Mouse (Mus musculus) midbrain, postnatal 0 days (tissue): Measurements from ENCODE around the gene Parp14. TPM values are rescaled to one million over a fixed set of nuclear protein-coding genes. Genes with fewer than 3 reads are reported as not detected.

Experiments
- ATAC-seq: fragments of 200-750 bp; cut with Nextera tagmentation; 2 replicates; pipeline ENCODE4 v1.8.0; 2017; ENCODE audit warnings: moderate number of reproducible peaks, mild to moderate bottlenecking, moderate TSS enrichment, moderate library complexity; ENCODE audit not compliant: low FRiP score
- DNase-seq: peaks from one replicate; pipeline ENCODE4 v3.0.0-alpha.2; 2015; ENCODE audit warnings: low spot score
- H3K27ac ChIP-seq: fragments of 300-500 bp; sonication (generic); 2 replicates; pipeline ENCODE4 v1.5.1; 2014; ENCODE audit warnings: low read depth, mild to moderate bottlenecking, low read length, mixed read lengths
- H3K27me3 ChIP-seq: fragments of 300-500 bp; sonication (generic); 2 replicates; pipeline ENCODE4 v1.6.1; 2014; ENCODE audit warnings: low read length, control low read depth, mixed read lengths; ENCODE audit not compliant: insufficient read depth
- H3K36me3 ChIP-seq: fragments of 300-500 bp; sonication (generic); 2 replicates; pipeline ENCODE4 v1.6.1; 2014; ENCODE audit warnings: low read length, control low read depth, mixed read lengths; ENCODE audit not compliant: insufficient read depth
- H3K4me1 ChIP-seq: fragments of 300-500 bp; sonication (generic); 2 replicates; pipeline ENCODE4 v1.6.1; 2014; ENCODE audit warnings: mild to moderate bottlenecking, control low read depth, antibody characterized with exemption, low read length, mixed read lengths; ENCODE audit not compliant: insufficient read depth
- H3K4me2 ChIP-seq: fragments of 300-500 bp; sonication (generic); 2 replicates; pipeline ENCODE4 v1.6.1; 2014; ENCODE audit warnings: low read depth, mild to moderate bottlenecking, low read length, mixed read lengths; ENCODE audit not compliant: poor library complexity, severe bottlenecking
- H3K4me3 ChIP-seq: fragments of 300-500 bp; sonication (generic); 2 replicates; pipeline ENCODE4 v1.5.1; 2014; ENCODE audit warnings: low read depth, mild to moderate bottlenecking, low read length, moderate library complexity
- H3K9ac ChIP-seq: fragments of 300-500 bp; sonication (generic); replicated peaks from 2 replicates; pipeline ENCODE4 v1.6.1; 2014; ENCODE audit warnings: mild to moderate bottlenecking, low read length, moderate library complexity, mixed read lengths; ENCODE audit not compliant: poor library complexity, severe bottlenecking
- H3K9me3 ChIP-seq: fragments of 300-500 bp; sonication (generic); 2 replicates; pipeline ENCODE4 v1.6.1; 2016; ENCODE audit warnings: low read length, control low read depth
- CTCF ChIP-seq: IDR thresholded peaks from 2 replicates; pipeline ENCODE4 v1.5.1; 2016; ENCODE audit warnings: antibody characterized with exemption, mild to moderate bottlenecking
- WGBS: fragments of 180-500 bp; shearing (Covaris S2); extraction: QIAGEN DNeasy Blood & Tissue Kit; methylation state at CpG from one replicate; pipeline ENCODE4 v1.1.7; 2014; 5-methylcytosine and 5-hydroxymethylcytosine counted together
- polyA plus RNA-seq: library from polyadenylated mRNA; unstranded; fragments of >200 nt; fragmentation: Nextera tagmentation; extraction: Ambion mirVana; gene quantifications from 2 replicates; pipeline ENCODE4 v1.2.1, GENCODE M21; 2015
- total RNA-seq: library from RNA; depleted of rRNA; stranded (reverse); fragments of >200 nt; gene quantifications from 2 replicates; pipeline ENCODE4 v1.2.3, GENCODE M21; 2014

Parp14 gene
- total and polyA plus RNA-seq, 2 experiments from 2014 or later = 0.22 to 1.2 TPM

- WGBS = 37% methylated on average over 3 of the region's 3 CpGs
- no peak overlapping the region for H3K9ac ChIP-seq
- H3K27ac ChIP-seq = no peak overlapping the region
- no peaks in the 10 kb centered on the region for H3K4me1 ChIP-seq
- no peak overlapping the region for H3K4me3 ChIP-seq
- ATAC-seq = no peak
- H3K9me3 ChIP-seq = no peaks in the 10 kb centered on the region
- TF ChIP-seq CTCF = peak; percentile 22; the same call in 1 of the 2 replicates
- H3K27me3 ChIP-seq = peaks cover 15% of the 10 kb centered on the region
- H3K4me2 ChIP-seq = no peak overlapping the region
- no peaks in the 10 kb centered on the region for H3K36me3 ChIP-seq
- DNase-seq = no peak
Observed at GRCm38 (mm10) chr16:35869126-35869525, 2.2 kb downstream of the Parp14 start.

- 83% methylated on average over 11 of the region's 11 CpGs for WGBS
- H3K27ac ChIP-seq = no peak overlapping the region
- no peak for TF ChIP-seq CTCF
- H3K9ac ChIP-seq = no peak overlapping the region
- no peak overlapping the region for H3K4me2 ChIP-seq
- H3K9me3 ChIP-seq = no peaks in the 10 kb centered on the region
- H3K36me3 ChIP-seq = no peaks in the 10 kb centered on the region
- ATAC-seq (no peak), DNase-seq (no peak)
- H3K27me3 ChIP-seq = peaks cover 14% of the 10 kb centered on the region
- H3K4me1 ChIP-seq = no peaks in the 10 kb centered on the region
- no peak overlapping the region for H3K4me3 ChIP-seq
Observed at GRCm38 (mm10) chr16:35867726-35868125, 3.6 kb downstream of the Parp14 start.

- Histone ChIP-seq H3K36me3 (no peaks in the 10 kb centered on the region), H3K27ac (no peak overlapping the region), H3K4me1 (no peaks in the 10 kb centered on the region), H3K9ac (no peak overlapping the region), H3K27me3 (no peaks in the 10 kb centered on the region), H3K9me3 (no peaks in the 10 kb centered on the region), H3K4me2 (no peak overlapping the region), H3K4me3 (no peak overlapping the region)
- WGBS = 97% methylated on average over 1 of the region's 1 CpGs
- DNase-seq (no peak), ATAC-seq (no peak)
- peak; percentile 44 for TF ChIP-seq CTCF
Observed at GRCm38 (mm10) chr16:35862057-35862456, 9.3 kb downstream of the Parp14 start.

- H3K4me2 ChIP-seq = no peak overlapping the region
- no peak for DNase-seq
- no peak for ATAC-seq
- H3K27ac ChIP-seq = no peak overlapping the region
- H3K27me3 ChIP-seq = no peaks in the 10 kb centered on the region
- no peaks in the 10 kb centered on the region for H3K4me1 ChIP-seq
- H3K9ac ChIP-seq = no peak overlapping the region
- no peaks in the 10 kb centered on the region for H3K9me3 ChIP-seq
- no peaks in the 10 kb centered on the region for H3K36me3 ChIP-seq
- TF ChIP-seq CTCF = no peak
- 90% methylated on average over 16 of the region's 16 CpGs for WGBS
- no peak overlapping the region for H3K4me3 ChIP-seq
Observed at GRCm38 (mm10) chr16:35860236-35860635, 11.1 kb downstream of the Parp14 start.

- WGBS = 94% methylated on average over 18 of the region's 18 CpGs
- Histone ChIP-seq H3K9me3 (no peaks in the 10 kb centered on the region), H3K4me3 (no peak overlapping the region), H3K4me1 (no peaks in the 10 kb centered on the region), H3K36me3 (no peaks in the 10 kb centered on the region), H3K27ac (no peak overlapping the region), H3K4me2 (no peak overlapping the region), H3K27me3 (no peaks in the 10 kb centered on the region), H3K9ac (no peak overlapping the region)
- no peak for DNase-seq
- TF ChIP-seq CTCF = no peak
- no peak for ATAC-seq
Observed at GRCm38 (mm10) chr16:35856766-35857165, 14.6 kb downstream of the Parp14 start.

- 85% methylated on average over 4 of the region's 4 CpGs for WGBS
- Histone ChIP-seq H3K36me3 (no peaks in the 10 kb centered on the region), H3K27me3 (no peaks in the 10 kb centered on the region), H3K4me1 (no peaks in the 10 kb centered on the region), H3K9ac (no peak overlapping the region), H3K4me3 (no peak overlapping the region), H3K27ac (no peak overlapping the region), H3K4me2 (no peak overlapping the region), H3K9me3 (no peaks in the 10 kb centered on the region)
- no peak for DNase-seq
- no peak for ATAC-seq
- TF ChIP-seq CTCF = no peak
Observed at GRCm38 (mm10) chr16:35855846-35856245, 15.5 kb downstream of the Parp14 start.

GRCm38 (mm10) chr16:35847138-35847537 lies 24.2 kb downstream of the Parp14 start:
- DNase-seq (no peak), ATAC-seq (no peak)
- no peaks in the 10 kb centered on the region for H3K9me3 ChIP-seq
- TF ChIP-seq CTCF = no peak
- no peaks in the 10 kb centered on the region for H3K27me3 ChIP-seq
- H3K4me1 ChIP-seq = no peaks in the 10 kb centered on the region
- H3K4me2 ChIP-seq = no peak overlapping the region
- H3K4me3 ChIP-seq = no peak overlapping the region
- no peak overlapping the region for H3K9ac ChIP-seq
- no peaks in the 10 kb centered on the region for H3K36me3 ChIP-seq
- H3K27ac ChIP-seq = no peak overlapping the region
